Mouse (Mus musculus) adrenal gland, postnatal 10 days (tissue): ENCODE results near the gene Smim6. TPM values are rescaled to one million over a fixed set of nuclear protein-coding genes. Genes with fewer than 3 reads are reported as not detected.
A peak's percentile ranks its signal among the peaks of the same experiment; 100 is the strongest.

ENCODE experiments used
- DNase-seq: peaks from one replicate; pipeline ENCODE4 v3.0.0; 2021; ENCODE audit warnings: mixed read lengths
- long read RNA-seq, 2 experiments: library from polyadenylated mRNA; stranded (forward); transcript quantifications; one replicate each; pipeline ENCODE4 v2.0.0; 2021
- total RNA-seq, 2 experiments: library from RNA; stranded (reverse); gene quantifications; 2 replicates each; pipeline ENCODE4 v1.2.3; 2021

Smim6 gene
- total RNA-seq = under 1 TPM in 1 of 2 experiments, not detected in 1; 0.30 TPM
- long read RNA-seq, experiment 1 = 0 reads
- long read RNA-seq, experiment 2, partial matches to known transcripts = 0 of 2 reads
- long read RNA-seq, experiment 2, other reads (novel, unspliced or antisense) = 1 of 2 reads

DNA sequence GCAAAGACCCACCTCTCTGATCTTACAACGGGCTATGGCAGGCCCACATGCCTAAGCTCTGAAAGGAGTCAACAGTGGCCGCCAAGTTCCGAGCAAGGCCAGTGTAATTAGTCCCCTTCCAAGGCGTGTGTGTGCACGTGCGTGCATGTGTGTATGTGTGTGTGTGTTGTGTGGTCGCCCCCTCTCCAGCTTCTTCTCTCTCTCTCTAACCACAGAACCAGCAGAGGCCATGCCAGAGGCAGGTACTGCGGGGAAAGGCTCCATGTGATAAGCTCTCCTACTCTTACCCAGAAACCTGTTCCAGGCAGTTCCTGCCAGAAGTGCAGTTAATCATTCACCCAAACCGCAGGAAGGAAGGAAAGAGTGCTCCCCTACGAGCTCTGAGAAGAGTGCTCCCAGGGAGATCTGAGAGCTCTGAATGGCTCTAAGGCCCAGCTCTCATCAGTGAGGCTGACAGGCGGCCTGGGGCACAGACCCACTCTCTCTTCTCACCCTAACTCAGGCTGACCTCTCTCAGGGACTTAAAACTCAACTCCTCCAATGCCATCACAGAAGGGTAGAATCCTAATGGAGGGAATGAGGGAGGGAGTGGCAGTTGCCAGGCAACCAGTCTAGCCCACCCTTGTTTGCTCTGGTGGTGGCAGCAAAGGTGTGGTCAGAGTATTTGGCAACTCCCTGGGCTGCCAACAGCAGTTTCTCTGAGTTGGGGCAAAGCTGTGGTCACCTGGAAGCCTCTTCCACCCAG, at the start of gene Smim6:
Gene Smim6 (plus strand): TSS at position 386 of the 745 bp plus-strand sequence.
- no peak for DNase-seq

DNA sequence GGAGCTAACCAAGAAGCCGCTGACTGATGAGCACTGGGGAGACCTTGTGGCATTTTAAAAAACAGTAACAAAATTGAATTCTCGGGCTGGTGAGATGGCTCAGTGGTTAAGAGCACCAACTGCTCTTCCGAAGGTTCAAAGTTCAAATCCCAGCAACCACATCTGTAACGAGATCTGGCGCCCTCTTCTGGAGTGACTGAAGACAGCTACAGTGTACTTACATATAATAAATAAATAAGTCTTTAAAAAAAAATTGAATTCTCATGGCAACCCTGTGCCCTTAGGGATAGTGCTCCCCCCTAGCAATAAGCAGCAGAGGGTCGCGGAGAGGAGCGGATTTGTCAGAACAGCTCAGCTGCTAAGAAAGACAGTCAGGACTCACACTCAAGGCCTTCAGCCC, 47.9 kb upstream of the Smim6 start:
- DNase-seq = no peak

DNA sequence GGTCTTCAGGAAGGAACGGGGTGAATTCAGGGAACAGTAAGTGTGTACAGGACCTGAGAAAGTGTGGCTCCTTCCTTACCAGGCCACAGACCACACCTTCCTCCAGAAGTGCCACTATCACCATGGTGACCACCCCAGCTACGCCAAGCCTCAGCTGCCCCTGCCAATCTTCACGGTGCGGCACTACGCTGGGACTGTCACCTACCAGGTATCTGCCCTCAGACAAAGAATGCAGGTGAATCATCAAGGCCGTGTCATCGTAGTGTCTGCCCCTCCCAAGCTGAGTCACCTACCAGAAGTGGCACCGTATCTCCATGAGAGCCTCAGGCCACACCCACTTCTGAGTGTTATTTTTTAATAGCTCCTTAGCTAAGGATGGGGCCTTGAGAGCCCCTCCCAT, 42.4 kb upstream of the Smim6 start:
- DNase-seq = no peak

DNA sequence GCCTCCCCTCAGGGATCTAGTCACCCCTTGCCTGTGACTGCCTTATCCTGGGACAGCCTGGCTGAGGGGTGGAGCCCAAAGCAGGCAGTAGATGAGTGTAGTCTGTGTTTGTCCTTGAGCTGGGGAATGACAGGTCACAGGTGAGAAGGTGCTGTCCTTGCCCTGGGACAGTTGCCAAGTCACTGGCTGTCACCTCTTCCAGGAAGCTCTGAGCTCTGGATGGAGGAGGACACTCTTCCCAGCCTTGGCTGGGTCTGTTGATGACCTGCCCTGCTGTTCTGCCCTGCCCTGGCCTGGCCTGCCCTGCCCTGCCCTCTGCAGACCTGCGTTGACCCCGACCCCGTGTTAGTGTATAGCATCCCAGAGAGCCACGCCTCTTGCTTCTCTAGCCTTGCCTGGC, 39.4 kb upstream of the Smim6 start:
- no peak for DNase-seq

DNA sequence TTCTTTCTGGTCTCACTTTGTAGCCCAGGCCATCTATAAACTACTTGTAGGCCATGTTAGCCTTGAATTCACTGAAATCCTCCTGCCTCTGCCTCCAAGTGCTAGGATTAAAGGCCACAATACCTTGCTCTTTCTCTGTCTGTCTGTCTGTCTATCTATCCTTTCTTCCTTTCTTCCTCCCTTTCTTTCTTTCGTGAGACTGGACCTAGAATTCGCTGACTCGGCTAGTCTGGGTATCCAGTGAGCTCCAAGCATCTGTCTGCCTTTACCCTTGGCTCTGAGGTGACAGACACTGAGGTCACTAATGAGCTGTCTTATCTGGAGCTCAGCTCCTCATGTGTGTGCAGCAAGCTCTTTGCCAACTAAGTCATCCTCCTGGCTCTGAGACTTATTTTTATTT, 35.9 kb upstream of the Smim6 start:
- no peak for DNase-seq

DNA sequence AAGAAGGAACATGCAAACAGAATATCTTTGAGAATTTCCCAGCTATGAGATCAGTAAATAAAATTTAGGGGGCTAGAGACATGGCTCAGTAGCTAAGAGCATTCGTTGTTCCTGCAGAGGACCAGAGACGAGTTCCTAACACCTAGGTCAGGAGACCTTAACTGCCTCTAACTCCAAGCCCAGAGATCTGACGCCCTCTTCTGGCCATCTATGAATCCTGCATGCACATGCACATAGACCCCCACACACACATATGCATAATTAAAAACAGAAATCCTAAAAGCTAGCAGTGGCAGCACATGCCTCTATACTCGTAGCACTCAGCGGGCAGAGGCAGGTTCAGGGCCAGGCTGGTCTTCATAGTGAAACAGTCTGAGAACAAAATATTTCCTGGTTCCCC, 35.4 kb upstream of the Smim6 start:
- no peak for DNase-seq

DNA sequence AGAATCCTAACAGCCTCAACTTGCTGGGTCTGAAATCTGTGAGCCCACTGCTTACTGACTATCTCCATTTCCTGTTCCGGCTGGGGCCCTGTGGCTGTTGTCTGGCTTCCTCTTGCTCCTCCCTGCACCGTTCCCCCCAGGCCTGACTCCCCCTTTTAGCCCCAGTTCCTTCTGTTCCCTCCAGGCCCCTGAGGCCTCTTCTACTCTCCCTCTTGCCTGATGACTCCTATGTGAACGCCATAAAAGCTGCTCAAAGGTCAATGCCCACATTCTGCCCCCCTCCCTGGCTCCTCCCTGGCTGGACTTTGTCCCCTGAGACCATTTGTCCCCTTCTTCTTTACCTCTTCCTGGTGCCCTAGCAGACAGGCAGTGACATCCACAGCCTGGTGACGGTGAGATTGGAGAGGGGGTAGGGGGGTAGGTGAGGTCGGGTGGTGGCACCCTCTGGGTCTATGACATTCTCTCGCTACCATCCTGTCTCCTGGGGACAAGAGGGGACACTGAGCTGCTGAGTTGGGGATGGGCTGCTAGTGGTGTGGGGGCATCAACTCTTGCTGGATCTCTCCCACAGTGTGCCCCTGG, 34.6 kb upstream of the Smim6 start:
- DNase-seq = no peak

DNA sequence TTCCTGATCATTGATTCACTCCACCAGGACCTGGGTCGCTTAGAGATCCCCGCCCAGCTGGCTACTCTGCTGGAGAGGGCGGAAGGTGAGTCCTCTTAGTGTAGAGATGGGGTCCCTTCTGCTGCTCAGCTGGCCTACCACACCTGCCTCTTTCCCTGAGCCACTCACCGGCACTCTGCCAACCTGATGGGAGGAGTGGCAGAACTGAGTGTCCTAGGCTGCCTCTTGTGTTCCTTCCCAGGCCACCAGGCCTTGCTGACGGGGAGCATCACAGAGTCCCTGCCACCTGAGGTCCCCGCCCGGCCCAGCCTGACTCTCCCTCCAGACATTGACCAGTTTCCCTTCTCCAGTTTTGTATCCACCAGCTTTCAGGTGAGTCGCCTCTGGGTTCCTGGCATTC, 33.7 kb upstream of the Smim6 start:
- DNase-seq = no peak

DNA sequence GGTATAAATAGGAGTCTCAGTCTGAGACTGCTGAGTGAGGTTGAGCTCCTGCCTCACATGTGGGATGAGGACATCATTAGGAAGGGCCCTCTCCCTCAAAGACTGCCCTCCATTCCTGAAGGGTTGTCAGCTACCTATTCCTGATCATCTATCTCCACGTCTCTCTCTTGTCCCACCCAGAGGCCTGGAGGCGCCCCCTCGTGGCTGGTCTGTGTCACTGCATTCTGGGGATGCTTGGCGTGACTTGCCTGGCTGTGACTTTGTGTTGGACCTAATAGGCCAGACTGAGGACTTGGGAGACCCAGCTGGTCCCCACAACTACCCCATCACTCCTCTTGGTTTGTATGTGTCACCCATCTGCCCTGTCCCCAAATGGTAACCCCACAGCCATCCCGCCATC, 30.8 kb upstream of the Smim6 start:
- peak; percentile 59 for DNase-seq

DNA sequence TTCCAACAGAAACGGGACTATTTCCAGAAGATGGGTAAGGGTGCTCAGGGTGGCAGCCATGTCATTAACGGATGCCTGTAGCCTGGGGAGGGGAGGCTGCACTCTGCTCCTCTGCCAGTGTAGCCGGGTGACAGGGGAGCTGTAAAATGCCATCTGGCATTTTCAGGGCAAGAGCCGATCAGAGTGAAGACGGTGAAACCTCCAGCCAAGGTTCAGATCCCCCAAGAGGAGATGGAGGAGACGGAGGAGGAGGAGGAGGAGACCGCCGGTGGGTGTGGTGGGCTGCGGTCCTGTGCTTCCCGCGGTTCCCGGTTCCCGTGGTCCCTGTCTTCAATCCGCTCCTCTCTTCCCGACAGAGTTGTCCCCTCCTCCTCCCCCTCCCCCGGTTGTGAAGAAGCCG, 28.6 kb upstream of the Smim6 start:
- DNase-seq = no peak

DNA sequence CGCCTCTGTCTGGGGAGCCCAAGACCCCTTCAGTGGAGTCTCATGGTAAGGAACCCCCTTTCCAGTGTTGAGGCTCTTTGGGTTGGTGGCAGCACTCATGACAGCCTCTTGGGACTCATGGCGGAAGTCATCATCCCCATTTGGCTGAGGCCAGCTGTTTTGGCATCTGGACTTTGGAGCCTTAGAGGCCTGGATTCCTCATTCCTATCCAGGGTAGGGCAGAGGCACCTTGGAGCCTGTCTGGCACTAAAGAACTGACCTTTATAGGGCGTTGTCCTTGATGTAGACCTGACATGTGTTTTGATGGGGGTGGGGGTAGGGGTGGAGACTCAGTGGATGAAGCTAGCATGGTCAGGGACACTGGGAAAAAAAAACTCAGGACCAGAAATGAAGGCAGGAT, 27.5 kb upstream of the Smim6 start:
- DNase-seq = no peak

DNA sequence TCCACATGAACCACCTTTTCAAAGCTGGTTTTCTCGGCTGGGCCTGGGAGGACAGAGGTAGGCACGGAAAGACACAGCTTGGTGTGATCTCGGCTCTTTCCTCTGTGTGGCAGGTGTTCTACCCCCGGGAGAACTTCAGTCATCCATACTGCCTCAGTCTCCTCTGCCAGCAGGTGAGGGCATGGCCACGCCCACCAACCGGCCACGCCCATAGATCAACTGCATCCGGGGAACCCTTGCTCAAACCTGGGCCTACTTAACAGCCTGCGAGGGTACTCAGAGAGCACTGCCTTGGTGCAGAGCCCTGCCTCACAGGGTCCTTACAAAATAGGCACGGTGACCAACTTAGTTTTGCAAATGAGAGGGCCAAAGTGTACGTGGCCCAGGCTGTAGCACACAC, 26.5 kb upstream of the Smim6 start:
- no peak for DNase-seq

DNA sequence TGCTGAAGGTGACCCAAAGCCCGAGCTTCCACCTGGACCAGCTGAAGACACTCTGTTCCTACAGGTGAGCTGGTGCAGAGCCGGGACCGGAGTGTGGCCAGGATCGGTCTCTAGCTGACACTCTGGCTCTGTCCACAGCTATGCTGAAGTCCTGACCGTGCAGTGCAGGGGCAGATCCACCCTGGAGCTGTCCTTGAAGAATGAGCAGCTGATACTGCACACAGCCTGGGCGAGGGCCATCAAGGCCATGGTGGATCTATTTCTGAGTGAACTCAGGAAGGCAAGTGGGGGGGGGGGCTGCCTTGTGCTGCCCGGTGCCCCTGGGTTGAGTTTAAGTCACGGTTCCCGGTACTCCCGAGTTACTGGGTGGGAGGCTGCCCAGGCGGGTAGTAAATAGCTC, 25.4 kb upstream of the Smim6 start:
- DNase-seq = peak; percentile 45

DNA sequence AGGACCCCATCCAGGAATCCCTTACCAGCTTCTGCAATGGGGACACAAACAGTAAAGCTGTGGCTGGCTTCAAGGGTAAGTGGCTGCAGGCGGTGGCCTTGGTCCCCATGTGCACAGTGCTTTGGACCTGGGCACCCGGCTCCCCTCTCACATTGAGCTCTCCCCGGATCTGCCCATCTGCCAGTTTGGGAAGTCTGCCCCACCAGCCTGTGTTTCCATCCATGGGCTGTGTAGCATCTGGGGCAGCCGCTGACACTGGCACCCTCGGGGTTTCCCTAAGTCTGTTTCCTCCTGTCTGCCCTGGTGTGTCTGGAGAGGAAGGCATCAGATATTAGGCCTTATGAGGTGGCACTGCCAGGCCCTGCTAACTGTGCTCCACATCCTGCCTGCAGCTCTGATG, 23.8 kb upstream of the Smim6 start:
- DNase-seq = no peak

DNA sequence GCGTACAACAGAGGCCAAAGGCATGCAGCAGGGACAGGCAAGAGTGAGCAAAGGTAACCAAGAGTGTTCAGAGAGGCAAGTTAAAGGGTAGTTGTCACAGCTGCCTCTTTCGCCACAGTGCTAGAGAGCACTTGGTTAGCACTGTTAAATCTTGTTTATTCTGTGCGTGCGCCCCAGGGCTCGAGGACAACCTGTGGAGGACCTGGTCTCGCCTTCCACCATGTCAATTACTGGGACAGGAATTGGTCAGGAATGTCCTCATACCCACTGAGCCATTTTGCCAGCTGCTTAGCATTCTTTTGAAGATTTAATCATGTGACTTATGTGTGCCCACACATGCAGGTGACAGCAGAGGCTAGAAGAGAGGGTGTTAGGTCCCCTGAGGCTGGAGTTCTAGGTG, 22.7 kb upstream of the Smim6 start:
- DNase-seq = no peak

DNA sequence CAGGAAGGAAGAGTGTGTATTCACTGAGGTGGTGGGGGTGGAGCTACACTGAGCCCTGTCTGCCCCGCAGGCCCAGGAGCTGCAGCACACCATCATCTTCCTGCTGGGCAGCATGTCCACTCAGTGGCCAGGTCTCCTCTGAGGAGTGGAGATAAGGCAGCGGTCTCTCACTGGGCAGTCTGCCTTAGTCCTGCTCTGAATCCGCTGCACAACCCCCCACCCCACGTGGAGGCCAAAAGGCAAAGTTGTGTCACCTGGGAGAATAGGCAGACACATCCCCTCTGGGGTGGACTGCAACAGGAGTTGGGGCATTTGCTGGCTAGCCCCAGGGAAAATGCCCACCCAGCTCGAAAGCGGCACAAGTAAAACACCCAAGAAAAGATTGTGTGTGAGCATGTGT, 19.6 kb upstream of the Smim6 start:
- DNase-seq = no peak

DNA sequence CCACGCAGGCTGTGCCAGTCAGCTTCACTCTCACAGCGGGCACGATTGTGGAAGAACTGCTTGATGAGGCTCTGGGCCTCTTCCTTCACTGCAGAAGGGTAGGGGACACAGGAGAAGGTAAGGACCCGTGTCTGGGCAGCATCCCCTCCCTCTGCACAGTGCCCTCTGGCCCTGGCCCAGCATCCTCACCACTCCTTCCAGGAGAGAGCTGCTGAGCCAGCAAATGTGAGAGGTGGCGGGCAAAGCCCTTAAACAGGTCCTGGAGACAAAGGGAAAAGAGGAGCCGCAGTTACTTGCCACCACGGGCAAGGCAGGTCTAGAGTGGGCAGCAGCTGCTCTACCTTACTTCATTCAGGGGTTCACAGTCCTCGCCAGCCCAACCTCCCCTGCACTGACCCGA, 18.7 kb upstream of the Smim6 start:
- DNase-seq = no peak

DNA sequence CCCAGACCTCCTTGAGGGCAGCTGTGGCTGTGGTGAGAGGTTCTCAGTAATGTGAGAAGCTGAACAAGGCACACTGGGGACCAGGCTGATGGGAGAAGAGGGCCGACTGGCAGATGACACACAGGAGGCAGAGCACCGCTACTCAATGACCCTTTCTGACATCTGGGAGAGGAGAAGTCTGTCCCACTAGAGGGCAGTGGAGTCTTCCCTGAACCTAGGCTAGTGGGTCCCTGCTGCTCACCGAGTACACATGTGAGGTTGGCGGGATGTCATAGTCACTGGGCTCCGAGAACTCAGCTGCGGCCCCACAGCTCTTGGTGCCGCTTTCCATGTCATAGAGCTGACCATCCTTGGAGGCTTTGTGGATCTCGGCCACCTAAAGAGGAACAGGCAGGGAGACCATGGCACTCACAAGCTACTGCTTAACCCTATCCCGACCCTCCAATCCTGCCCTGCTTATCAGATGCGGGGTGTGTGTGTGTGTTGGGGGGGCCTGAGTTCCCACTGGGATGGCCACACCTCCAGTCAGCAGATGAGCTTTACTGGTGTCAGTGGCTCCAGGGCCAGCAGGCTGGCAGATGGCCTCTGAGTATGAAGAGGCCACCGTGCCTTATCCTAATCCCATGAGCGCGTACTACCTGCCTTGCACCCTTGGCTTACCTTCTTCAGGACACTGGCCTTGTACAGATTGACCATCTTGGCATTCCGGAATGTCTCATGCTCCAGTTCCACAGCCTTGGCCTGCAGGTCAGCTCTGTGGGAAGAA, 16.9 kb upstream of the Smim6 start:
- no peak for DNase-seq

DNA sequence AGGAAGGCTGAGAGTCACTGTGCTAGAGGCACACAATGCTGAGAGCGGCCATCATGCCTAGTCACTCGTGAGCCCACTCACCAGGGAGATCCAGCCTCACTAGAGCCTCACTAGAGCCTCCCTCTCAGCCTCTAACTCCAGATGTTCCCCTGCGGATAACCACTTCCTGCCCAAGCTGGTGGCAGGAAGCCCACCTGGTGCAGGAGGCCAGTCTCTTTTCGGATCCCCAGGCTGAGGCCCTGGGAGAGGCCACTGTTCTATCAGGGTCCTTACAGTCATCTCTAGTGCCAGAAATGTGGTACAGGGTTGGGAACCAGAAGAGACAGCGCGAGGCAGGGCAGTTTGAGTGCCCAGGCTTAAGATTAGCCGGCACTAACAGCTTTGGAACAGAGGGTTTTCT, 13.4 kb upstream of the Smim6 start:
- DNase-seq = no peak

DNA sequence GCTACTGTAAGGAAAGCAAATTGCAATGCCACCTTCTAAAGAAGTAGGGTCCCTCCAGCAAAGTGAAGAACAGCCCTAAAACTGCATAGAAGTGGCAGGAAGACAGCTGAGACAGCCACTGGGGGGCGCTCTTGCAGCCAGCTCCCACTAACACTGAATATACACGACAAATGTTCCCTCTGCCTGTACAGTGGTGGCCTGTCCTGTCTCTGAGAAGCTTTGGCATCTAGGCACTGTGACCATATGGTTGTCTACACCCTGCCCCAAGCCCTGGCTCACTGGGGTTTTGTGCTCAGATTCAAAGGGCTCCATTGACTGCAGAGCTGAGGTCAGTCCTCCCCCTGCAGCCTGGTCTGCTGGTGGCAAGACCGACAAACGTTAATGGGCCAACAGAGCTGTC, 12.9 kb upstream of the Smim6 start:
- DNase-seq = peak; percentile 69

DNA sequence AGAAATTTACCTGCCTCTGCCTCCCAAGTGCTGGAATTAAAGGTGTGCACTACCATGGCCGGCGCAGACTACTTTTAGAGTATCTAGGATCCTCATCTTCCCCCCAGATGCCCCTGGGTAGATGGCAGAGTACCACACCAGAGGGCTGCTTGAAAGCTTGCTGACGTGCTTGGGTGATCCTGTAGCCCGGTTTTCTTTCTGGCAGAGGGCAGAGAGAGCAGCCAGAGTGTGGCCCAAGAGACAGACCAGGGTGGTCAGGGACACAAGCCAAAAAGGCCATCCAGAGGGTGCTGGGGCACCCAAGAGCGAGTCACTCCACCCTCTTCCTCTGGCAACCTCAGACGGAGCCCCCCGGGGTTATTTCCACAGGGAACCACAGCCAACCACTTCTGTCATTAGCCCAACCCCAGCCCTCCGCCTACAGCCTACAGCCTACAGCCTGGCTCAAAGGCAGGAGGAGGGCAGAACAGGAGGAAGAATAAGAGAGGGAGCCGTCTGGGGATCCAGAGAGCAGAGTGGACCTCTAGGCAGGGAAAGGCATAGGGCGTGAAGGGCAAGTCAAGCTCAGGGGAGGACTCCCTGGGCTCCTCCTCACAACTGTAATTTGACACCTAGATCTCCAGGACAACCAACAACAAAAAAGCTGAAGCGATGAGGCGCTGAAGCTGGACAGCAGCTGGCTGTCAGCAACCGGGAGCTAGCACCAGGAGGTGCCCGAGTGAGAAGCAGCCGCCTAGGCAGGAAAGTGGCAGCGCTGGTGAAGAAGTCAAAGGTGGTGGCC, 12.1 kb upstream of the Smim6 start, which contains the start of gene Smim5:
Gene Smim5 (plus strand): TSS at position 481 of the 781 bp plus-strand sequence.
- DNase-seq = peak; percentile 68

DNA sequence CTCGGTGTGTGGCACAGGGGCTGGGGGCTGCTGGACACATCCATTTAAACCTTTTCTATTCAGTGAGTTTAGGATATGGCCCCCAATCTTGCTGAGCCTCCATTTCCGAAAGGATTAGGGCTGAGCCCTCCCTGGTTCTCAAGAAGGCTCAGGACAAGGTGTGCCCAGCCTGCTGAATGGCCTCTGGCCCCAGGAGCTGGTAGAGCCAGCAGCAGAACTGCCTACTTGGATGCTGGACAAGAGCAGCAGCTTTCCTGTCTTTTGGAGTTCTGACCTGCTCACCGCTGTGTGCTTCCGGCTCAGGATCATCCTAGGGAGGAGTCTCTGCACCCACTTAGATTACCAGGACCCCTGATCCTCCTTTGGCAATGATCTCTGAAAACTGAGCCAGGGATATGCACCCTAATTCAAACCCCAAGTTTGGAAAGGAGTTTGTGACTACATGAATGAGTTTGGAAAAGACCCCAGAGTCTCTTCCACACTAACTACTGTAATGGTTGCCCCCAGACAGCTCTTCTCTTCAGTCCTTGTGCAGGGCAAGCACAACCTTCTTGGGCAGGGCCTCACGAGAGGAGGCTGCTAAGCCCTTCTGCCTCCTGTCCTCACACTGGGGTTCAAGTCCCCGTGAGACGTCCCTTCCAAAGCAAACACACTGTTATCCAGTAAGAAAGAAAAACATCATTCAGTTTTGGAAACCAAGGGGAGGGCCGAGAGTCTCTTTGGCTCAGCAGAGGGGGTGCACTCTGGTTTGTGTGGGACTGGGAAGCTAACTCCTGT, 11.1 kb upstream of the Smim6 start:
- DNase-seq = no peak
